Mouse (Mus musculus): ENCODE results near the gene Lmln. TPM values are rescaled to one million over a fixed set of nuclear protein-coding genes. Genes with fewer than 3 reads are reported as not detected.
"Not testable (repeated sequence)": the region's sequence is repeated elsewhere in the genome, so short reads cannot be mapped to it uniquely, and the experiment has no call there.

Lmln gene
- polyA plus RNA-seq, 1 experiment from 2014 or later = 3.9 TPM

GRCm38 (mm10) chr16:33058656-33059055 is 3.7 kb upstream of the Lmln start:
- 89% methylated on average over 9 of the region's 9 CpGs for WGBS
- Histone ChIP-seq H3K36me3 (peaks cover 31% of the 10 kb centered on the region), H3K4me2 (peak overlapping the region; percentile 72; the same call in 1 of the 2 replicates), H3K4me1 (peaks cover 36% of the 10 kb centered on the region)
- not testable (repeated sequence) for H3K9ac ChIP-seq; H3K27me3 ChIP-seq; ATAC-seq (ENCODE audit: insufficient number of reproducible peaks, insufficient read depth, low FRiP score, low TSS enrichment, low read depth); H3K27ac ChIP-seq; H3K9me3 ChIP-seq; H3K4me3 ChIP-seq

- H3K4me2 ChIP-seq = no peak overlapping the region
- H3K36me3 ChIP-seq = peaks cover 31% of the 10 kb centered on the region
- WGBS = 93% methylated on average over 1 of the region's 1 CpGs
- H3K9ac ChIP-seq = 0 out of 2 replicates have a peak overlapping the region, but pooled peaks have one; percentile 16
- no peaks in the 10 kb centered on the region for H3K27me3 ChIP-seq
- H3K4me1 ChIP-seq = peaks cover 39% of the 10 kb centered on the region
- no peak overlapping the region for H3K27ac ChIP-seq
- no peaks in the 10 kb centered on the region for H3K9me3 ChIP-seq
- H3K4me3 ChIP-seq = no peak overlapping the region
- ATAC-seq (ENCODE audit: insufficient number of reproducible peaks, insufficient read depth, low FRiP score, low TSS enrichment, low read depth) = no peak
These were observed 2.9 kb upstream of the Lmln start for GRCm38 (mm10) chr16:33059471-33059870.

DNA sequence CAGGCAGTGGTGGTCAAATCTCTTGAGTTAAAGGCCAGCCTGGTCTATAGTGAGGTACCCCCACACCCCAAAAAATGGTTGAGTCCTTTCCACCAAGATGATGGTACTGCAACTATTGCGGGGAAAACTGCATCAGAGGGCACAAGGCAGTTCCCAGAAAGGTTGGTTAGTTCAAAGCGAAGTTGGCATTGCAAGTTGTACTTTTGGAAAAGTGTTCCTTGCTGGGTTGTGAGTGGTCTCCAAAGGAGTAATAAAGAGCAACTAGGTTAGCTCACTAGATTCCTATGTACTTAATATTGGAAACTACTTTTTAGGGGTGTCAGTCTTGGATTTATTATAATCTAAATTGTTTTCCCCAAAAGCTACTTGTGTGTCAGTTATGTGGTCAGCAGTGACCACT is 1.4 kb upstream of the Lmln start:
- 70% methylated on average over 2 of the region's 2 CpGs for WGBS
- Histone ChIP-seq H3K9me3 (no peaks in the 10 kb centered on the region), H3K36me3 (peaks cover 31% of the 10 kb centered on the region), H3K4me2 (no peak overlapping the region), H3K4me1 (peaks cover 36% of the 10 kb centered on the region), H3K9ac (no peak overlapping the region), H3K4me3 (no peak overlapping the region), H3K27me3 (no peaks in the 10 kb centered on the region), H3K27ac (no peak overlapping the region)
- ATAC-seq (ENCODE audit: insufficient number of reproducible peaks, insufficient read depth, low FRiP score, low TSS enrichment, low read depth) = no peak

DNA sequence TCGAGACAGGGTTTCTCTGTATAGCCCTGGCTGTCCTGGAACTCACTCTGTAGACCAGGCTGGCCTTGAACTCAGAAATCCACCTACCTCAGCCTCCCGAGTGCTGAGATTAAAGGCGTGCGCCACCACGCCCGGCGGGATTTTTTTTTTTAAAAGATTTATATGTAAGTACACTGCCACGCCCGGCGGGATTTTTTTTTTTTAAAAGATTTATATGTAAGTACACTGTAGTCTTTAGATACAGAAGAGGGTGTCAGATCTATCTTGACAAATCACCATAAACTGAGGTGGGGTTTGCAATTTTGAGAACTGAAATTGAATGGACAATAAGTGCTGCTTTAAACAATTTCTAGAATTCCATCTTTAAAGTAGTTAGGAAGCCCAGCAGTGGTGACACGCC is 921 bp upstream of the Lmln start:
- ATAC-seq (ENCODE audit: insufficient number of reproducible peaks, insufficient read depth, low FRiP score, low TSS enrichment, low read depth) = no peak
- Histone ChIP-seq H3K4me2 (peak overlapping the region; percentile 88), H3K27me3 (no peaks in the 10 kb centered on the region), H3K9me3 (no peaks in the 10 kb centered on the region), H3K36me3 (peaks cover 31% of the 10 kb centered on the region), H3K4me3 (no peak overlapping the region; the same call in 1 of the 2 replicates), H3K4me1 (peaks cover 36% of the 10 kb centered on the region), H3K9ac (no peak overlapping the region), H3K27ac (peak overlapping the region; percentile 76; the same call in 1 of the 2 replicates)
- 47% methylated on average over 11 of the region's 11 CpGs for WGBS

GRCm38 (mm10) chr16:33062682-33063131 is 386 bp downstream of the Lmln start:
- peak; percentile 43; the same call in 1 of the 2 replicates for ATAC-seq (ENCODE audit: insufficient number of reproducible peaks, insufficient read depth, low FRiP score, low TSS enrichment, low read depth)
- WGBS = under 1% methylated on average over 35 of the region's 35 CpGs
- H3K4me1 ChIP-seq = peaks cover 36% of the 10 kb centered on the region
- peaks cover 34% of the 10 kb centered on the region for H3K36me3 ChIP-seq
- peak overlapping the region; percentile 73 for H3K4me3 ChIP-seq
- H3K4me2 ChIP-seq = peak overlapping the region; percentile 88
- peak overlapping the region; percentile 81 for H3K9ac ChIP-seq
- no peaks in the 10 kb centered on the region for H3K27me3 ChIP-seq
- H3K9me3 ChIP-seq = no peaks in the 10 kb centered on the region
- H3K27ac ChIP-seq = peak overlapping the region; percentile 76

DNA sequence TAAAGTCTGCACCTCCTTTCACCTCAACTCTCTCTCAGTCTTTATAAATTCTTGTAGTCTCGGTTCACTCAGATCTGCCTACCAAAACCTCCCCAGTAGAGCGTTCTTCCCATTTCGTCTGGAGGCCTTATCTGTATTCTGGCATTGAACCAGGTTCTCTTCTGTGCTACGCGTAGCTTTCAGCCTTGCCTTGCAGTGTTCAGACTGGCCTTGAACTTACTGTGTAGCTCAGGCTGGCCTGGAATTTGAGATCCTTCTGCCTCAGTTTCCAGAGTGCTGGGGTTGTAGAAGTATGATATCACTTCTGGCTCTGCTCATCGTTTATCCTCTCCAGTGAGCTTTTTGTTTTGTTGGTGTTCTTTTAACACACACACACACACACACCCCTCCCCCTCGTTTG is 946 bp downstream of the Lmln start:
- Histone ChIP-seq H3K27me3 (no peaks in the 10 kb centered on the region), H3K4me1 (peaks cover 30% of the 10 kb centered on the region), H3K4me3 (peak overlapping the region; percentile 73), H3K36me3 (peaks cover 29% of the 10 kb centered on the region), H3K4me2 (peak overlapping the region; percentile 88), H3K9ac (peak overlapping the region; percentile 81), H3K9me3 (no peaks in the 10 kb centered on the region), H3K27ac (no peak overlapping the region)
- ATAC-seq (ENCODE audit: insufficient number of reproducible peaks, insufficient read depth, low FRiP score, low TSS enrichment, low read depth) = no peak
- WGBS = 32% methylated on average over 7 of the region's 7 CpGs

DNA sequence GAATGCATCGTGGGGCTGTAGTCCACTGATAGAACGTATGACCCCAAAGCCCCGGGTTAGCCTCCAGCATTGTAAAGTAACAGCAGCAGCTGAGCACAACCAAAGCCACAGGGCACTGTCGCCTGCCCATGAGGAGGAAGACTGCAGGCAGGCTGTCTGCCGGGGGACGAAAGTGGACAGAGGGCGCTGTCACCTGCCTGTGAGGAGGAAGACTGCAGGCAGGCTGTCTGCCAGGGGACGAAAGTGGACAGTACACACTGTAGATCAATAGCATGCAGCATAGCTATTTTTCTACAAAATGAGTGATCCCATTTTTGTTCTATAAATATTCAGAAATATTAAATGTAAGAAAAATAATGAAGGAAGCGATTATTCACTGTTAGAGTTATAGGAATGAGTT is 2.3 kb downstream of the Lmln start:
- H3K9me3 ChIP-seq = no peaks in the 10 kb centered on the region
- peaks cover 16% of the 10 kb centered on the region for H3K36me3 ChIP-seq
- no peak for ATAC-seq (ENCODE audit: insufficient number of reproducible peaks, insufficient read depth, low FRiP score, low TSS enrichment, low read depth)
- H3K4me3 ChIP-seq = no peak overlapping the region
- H3K27ac ChIP-seq = no peak overlapping the region
- H3K9ac ChIP-seq = no peak overlapping the region
- H3K4me2 ChIP-seq = no peak overlapping the region
- 75% methylated on average over 9 of the region's 9 CpGs for WGBS
- no peaks in the 10 kb centered on the region for H3K27me3 ChIP-seq
- peaks cover 16% of the 10 kb centered on the region for H3K4me1 ChIP-seq

DNA sequence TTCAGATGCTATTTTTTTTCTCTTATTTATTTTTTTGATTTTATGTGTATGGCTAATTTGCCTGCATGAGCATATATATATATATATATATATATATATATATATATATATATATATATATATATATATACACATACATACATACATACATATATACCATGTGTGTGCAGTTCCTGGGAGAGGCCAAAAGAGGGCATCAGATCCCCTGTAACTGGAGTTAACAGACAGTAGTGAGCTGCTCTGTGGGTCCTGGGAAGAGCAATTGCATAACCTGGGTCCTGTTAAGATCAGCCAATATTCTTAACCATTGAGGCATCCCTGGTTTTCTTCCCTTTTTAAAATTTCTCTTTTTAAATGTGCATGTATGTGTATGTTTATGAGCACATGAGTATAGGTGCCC is 8.6 kb downstream of the Lmln start:
- Histone ChIP-seq H3K9ac (no peak overlapping the region), H3K9me3 (no peaks in the 10 kb centered on the region), H3K27ac (no peak overlapping the region), H3K27me3 (no peaks in the 10 kb centered on the region), H3K4me3 (no peak overlapping the region), H3K36me3 (peaks cover 7% of the 10 kb centered on the region), H3K4me2 (no peak overlapping the region), H3K4me1 (peaks cover 5% of the 10 kb centered on the region; the same call in 1 of the 2 replicates)
- no peak for ATAC-seq (ENCODE audit: insufficient number of reproducible peaks, insufficient read depth, low FRiP score, low TSS enrichment, low read depth)

GRCm38 (mm10) chr16:33072871-33073557 is 10.7 kb downstream of the Lmln start:
- Histone ChIP-seq H3K27me3 (no peaks in the 10 kb centered on the region), H3K9me3 (no peaks in the 10 kb centered on the region), H3K27ac (no peak overlapping the region), H3K36me3 (peaks cover 4% of the 10 kb centered on the region), H3K4me2 (no peak overlapping the region), H3K4me3 (no peak overlapping the region), H3K9ac (no peak overlapping the region), H3K4me1 (peaks cover 5% of the 10 kb centered on the region; the same call in 1 of the 2 replicates)
- ATAC-seq (ENCODE audit: insufficient number of reproducible peaks, insufficient read depth, low FRiP score, low TSS enrichment, low read depth) = no peak
- WGBS = 83% methylated on average over 6 of the region's 6 CpGs

DNA sequence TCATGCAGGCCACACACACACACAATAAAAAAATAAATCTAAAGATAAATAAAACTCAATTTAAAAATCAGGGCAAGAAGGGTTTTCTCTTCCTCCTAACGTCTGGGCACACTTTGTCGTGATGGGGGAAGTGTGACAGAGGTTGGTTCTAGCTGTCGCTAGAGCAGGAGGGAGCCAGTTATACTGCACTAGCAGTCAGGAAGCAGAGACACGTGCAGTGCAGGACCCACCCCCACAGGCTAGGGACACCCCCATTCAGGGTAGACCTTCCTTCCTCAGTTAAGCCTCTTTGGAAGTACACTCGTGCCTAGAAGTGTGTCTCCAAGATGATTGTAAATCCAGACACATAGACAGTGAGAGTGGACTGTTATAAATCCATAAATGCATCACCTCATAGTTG is 12.6 kb downstream of the Lmln start:
- Histone ChIP-seq H3K36me3 (peaks cover 1% of the 10 kb centered on the region; the same call in 1 of the 2 replicates), H3K9ac (no peak overlapping the region), H3K4me1 (peaks cover 5% of the 10 kb centered on the region; the same call in 1 of the 2 replicates), H3K27me3 (no peaks in the 10 kb centered on the region), H3K4me3 (no peak overlapping the region), H3K27ac (no peak overlapping the region), H3K9me3 (no peaks in the 10 kb centered on the region), H3K4me2 (no peak overlapping the region)
- no peak for ATAC-seq (ENCODE audit: insufficient number of reproducible peaks, insufficient read depth, low FRiP score, low TSS enrichment, low read depth)
- 55% methylated on average over 5 of the region's 5 CpGs for WGBS

- Histone ChIP-seq H3K9me3 (no peaks in the 10 kb centered on the region), H3K4me1 (peaks cover 5% of the 10 kb centered on the region; the same call in 1 of the 2 replicates), H3K27ac (no peak overlapping the region), H3K27me3 (no peaks in the 10 kb centered on the region), H3K4me2 (no peak overlapping the region), H3K36me3 (peaks cover under 1% of the 10 kb centered on the region; the same call in 1 of the 2 replicates), H3K4me3 (no peak overlapping the region), H3K9ac (no peak overlapping the region)
- 70% methylated on average over 6 of the region's 6 CpGs for WGBS
- ATAC-seq (ENCODE audit: insufficient number of reproducible peaks, insufficient read depth, low FRiP score, low TSS enrichment, low read depth) = no peak
These were observed 13.8 kb downstream of the Lmln start for GRCm38 (mm10) chr16:33076078-33076477.

DNA sequence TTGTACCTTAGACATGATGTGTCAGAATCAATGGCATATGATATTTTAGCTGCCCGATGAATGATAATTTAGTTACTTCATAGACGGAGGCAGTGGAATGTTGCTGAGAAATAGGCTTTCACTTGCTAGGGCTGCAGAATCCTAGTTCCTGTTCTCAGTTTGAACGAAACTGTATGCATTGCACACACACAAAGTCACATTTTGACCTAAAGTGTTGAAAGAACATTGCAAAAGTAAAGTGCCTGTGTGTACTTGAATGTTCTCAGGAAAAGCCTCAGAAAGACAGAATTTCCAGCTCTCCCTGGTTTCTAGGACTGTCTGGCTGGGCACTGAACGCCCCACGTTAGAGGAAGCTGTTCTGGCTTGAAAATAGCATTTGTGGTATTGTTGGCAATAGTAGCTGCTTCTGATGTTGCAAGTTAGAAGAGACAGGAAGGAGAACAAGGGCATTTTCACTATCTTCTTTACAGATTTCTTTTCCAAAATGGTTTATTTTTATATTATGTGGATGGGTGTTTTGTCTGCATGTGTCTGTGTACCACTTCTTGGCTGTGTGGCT is 14.8 kb downstream of the Lmln start:
- Histone ChIP-seq H3K9ac (no peak overlapping the region), H3K4me1 (peaks cover 5% of the 10 kb centered on the region; the same call in 1 of the 2 replicates), H3K4me2 (no peak overlapping the region), H3K27me3 (no peaks in the 10 kb centered on the region), H3K36me3 (peaks cover 4% of the 10 kb centered on the region), H3K27ac (no peak overlapping the region), H3K4me3 (no peak overlapping the region), H3K9me3 (no peaks in the 10 kb centered on the region)
- ATAC-seq (ENCODE audit: insufficient number of reproducible peaks, insufficient read depth, low FRiP score, low TSS enrichment, low read depth) = no peak
- WGBS = 87% methylated on average over 5 of the region's 5 CpGs

Data from embryonic facial prominence, embryonic 13.5 days (tissue).